ENCODE assay signal across 14 mouse cellular contexts in genomic region chr5:135216871-135217270, GRCm38 (mm10). TPM values are rescaled to one million over a fixed set of nuclear protein-coding genes. Genes with fewer than 3 reads are reported as not detected.
DNase-seq lines count a peak whose midpoint lies in the region.
"Had no signal": no experiment of that assay in that cellular context is flagged by ENCODE, and none has a peak within 500 bp of the region (broad histone marks: within the 10 kb centered on the region; RNA-seq: fewer than 3 reads in every experiment).

No protein-coding gene starts in this region.

- peak; percentile 68 for DNase-seq in heart, adult 11 months
- DNase-seq in heart, adult 8-10 months (ENCODE audit: low spot score), result no peak
- peak; percentile 33 for DNase-seq in brain, adult 2 months (ENCODE audit: low read depth, low spot score)
- DNase-seq in cerebellum, adult 9-11 months, result peak; percentile 39
- DNase-seq in testis, postnatal 10 days (ENCODE audit: low spot score), result peak; percentile 49
- DNase-seq in adrenal gland, adult (ENCODE audit: inconsistent age in 2 of 2, low spot score in 1 of 2), result no peak
- no peak for DNase-seq in B cell, adult 2 months
- DNase-seq: adrenal gland, postnatal 10 days; embryo, embryonic 11 days; heart, postnatal 36 days; kidney, adult 2 months; kidney, postnatal 10 days; liver, postnatal 0 days; right cerebral cortex, postnatal 4 days had no signal

RNA-seq across cellular contexts. Expression of gene Baz1b, which starts 29.8 kb away (rescaled TPM):
- total RNA-seq in heart, adult 8-10 months (2022), result 10 to 100 TPM; 40.4 to 48.7 (median 43.6) TPM

RNA-seq across cellular contexts. Expression of gene Fzd9, which starts 34.2 kb away (rescaled TPM):
- 1 to 10 TPM; 1.3 to 1.9 (median 1.6) TPM for total RNA-seq in heart, adult 8-10 months (2022)

RNA-seq across cellular contexts. Expression of gene Bcl7b, which starts 48.8 kb away (rescaled TPM):
- total RNA-seq in heart, adult 8-10 months (2022), result 10 to 100 TPM; 39.8 to 47.6 (median 44.6) TPM

Comparison
In these comparisons a context has a peak if more than half of its experiments do, and no peak if none do; other contexts are left out.
1. DNase-seq: peak in heart, adult 11 months (single experiment), brain, adult 2 months (single experiment), cerebellum, adult 9-11 months (single experiment) and testis, postnatal 10 days (single experiment); none in heart, adult 8-10 months (single experiment), adrenal gland, adult (0 of 2) and B cell, adult 2 months (0 of 2).